ENCODE assay signal across 7 mouse cellular contexts in the genomic region with DNA sequence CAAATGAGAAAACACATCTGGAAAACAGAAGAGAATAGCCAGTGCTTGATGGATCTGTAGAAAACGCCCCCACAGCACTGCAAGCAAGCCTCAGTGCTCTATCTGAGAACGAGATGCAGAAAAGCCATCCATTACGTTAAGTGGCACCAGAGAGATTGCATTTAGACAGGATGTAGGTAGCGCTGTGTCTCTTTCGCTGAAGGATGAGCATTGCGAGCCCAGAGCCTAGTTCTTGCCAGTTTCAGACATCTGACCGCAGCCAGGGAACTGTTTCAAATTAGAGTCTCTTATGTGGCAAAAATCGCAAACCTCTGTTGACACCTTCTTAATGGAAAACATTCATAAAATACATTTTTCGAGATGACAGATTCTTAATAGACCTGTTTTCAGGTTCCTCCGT. TPM values are rescaled to one million over a fixed set of nuclear protein-coding genes. Genes with fewer than 3 reads are reported as not detected.
DNase-seq lines count a peak whose midpoint lies in the region; ATAC-seq and TF ChIP-seq lines count a peak whose summit lies in the region.

No protein-coding gene starts in this region.

- H3K4me3 ChIP-seq in left cerebral cortex, adult 2 months = peak overlapping the region; percentile 84
- H3K4me3 ChIP-seq in bone marrow, adult 2 months (replicated peaks; ENCODE audit: control insufficient read depth, low read depth, low read length) = peak overlapping the region; percentile 10
- H3K4me3 ChIP-seq in forebrain, embryonic 16.5 days (replicated peaks; ENCODE audit: low read length) = peak overlapping the region; percentile 71
- peak overlapping the region; percentile 87 for H3K4me3 ChIP-seq in midbrain, postnatal 0 days (ENCODE audit: low read depth, low read length)

- no peak for ATAC-seq in forebrain, embryonic 16.5 days
- ATAC-seq in midbrain, postnatal 0 days (ENCODE audit: low FRiP score) = no peak

- no peaks in the 10 kb centered on the region for H3K9me3 ChIP-seq in forebrain, embryonic 16.5 days (ENCODE audit: control insufficient read depth, low read length)
- no peaks in the 10 kb centered on the region for H3K9me3 ChIP-seq in midbrain, postnatal 0 days (ENCODE audit: low read length)

- peak in 1 of 2 experiments; percentile 20 for DNase-seq in left cerebral cortex, adult 2 months (ENCODE audit: extremely low spot score in 1 of 2, low spot score in 2 of 2)
- no peak for DNase-seq in left cerebral cortex, postnatal 4 days
- peak; percentile 13 to 43 for DNase-seq in kidney, postnatal 4 days
- DNase-seq in midbrain, postnatal 0 days (ENCODE audit: low spot score) = peak; percentile 51
- DNase-seq in urinary bladder, postnatal 36 days (ENCODE audit: low spot score in 2 of 2) = no peak

- WGBS in bone marrow, adult 2 months = 30% methylated on average over 10 of the region's 10 CpGs
- WGBS in forebrain, embryonic 16.5 days = 14% methylated on average over 10 of the region's 10 CpGs
- WGBS in midbrain, postnatal 0 days = 8% methylated on average over 10 of the region's 10 CpGs

- H3K27ac ChIP-seq in left cerebral cortex, adult 2 months = peak overlapping the region; percentile 94
- H3K27ac ChIP-seq in bone marrow, adult 2 months (ENCODE audit: control insufficient read depth, insufficient read depth, low read depth, low read length, poor library complexity) = no peak overlapping the region
- no peak overlapping the region; the same call in 1 of the 2 replicates for H3K27ac ChIP-seq in forebrain, embryonic 16.5 days (ENCODE audit: low read length)
- peak overlapping the region; percentile 38; the same call in 1 of the 2 replicates for H3K27ac ChIP-seq in midbrain, postnatal 0 days (ENCODE audit: low read depth, low read length)

- H3K36me3 ChIP-seq in forebrain, embryonic 16.5 days (ENCODE audit: control insufficient read depth, insufficient read depth) = no peaks in the 10 kb centered on the region
- H3K36me3 ChIP-seq in midbrain, postnatal 0 days (ENCODE audit: insufficient read depth, low read length) = no peaks in the 10 kb centered on the region

- TF ChIP-seq POLR2A in bone marrow, adult 2 months (IDR thresholded peaks at IDR 0.05; ENCODE audit: borderline replicate concordance, control insufficient read depth, low read depth, low read length) = no peak

- TF ChIP-seq CTCF in left cerebral cortex, adult 2 months (IDR thresholded peaks at IDR 0.05) = no peak
- no peak for TF ChIP-seq CTCF in bone marrow, adult 2 months (IDR thresholded peaks at IDR 0.05; ENCODE audit: control insufficient read depth, insufficient read depth, low read length)
- TF ChIP-seq CTCF in midbrain, postnatal 0 days (IDR thresholded peaks at IDR 0.05) = no peak

- intact Hi-C loops in left cerebral cortex, adult 2 months (cut with DNase I) = loop anchor here (5.0 kb wide), 3 partner anchors 134 to 364 kb away; no protein-coding TSS in a partner anchor
- intact Hi-C loops in left cerebral cortex, postnatal 4 days (cut with DNase I) = loop anchor here (5.0 to 10.0 kb wide), 2 partner anchors 229 to 256 kb away; no protein-coding TSS in a partner anchor

- H3K4me1 ChIP-seq in bone marrow, adult 2 months (ENCODE audit: control insufficient read depth, insufficient read depth, low read length) = no peaks in the 10 kb centered on the region; the same call in 1 of the 2 replicates
- H3K4me1 ChIP-seq in forebrain, embryonic 16.5 days (replicated peaks; ENCODE audit: control insufficient read depth, insufficient read depth, low read length) = peaks cover 32% of the 10 kb centered on the region
- peaks cover 12% of the 10 kb centered on the region; the same call in 1 of the 2 replicates for H3K4me1 ChIP-seq in midbrain, postnatal 0 days (ENCODE audit: insufficient read depth, low read length)

- no peaks in the 10 kb centered on the region for H3K27me3 ChIP-seq in forebrain, embryonic 16.5 days (replicated peaks; ENCODE audit: control insufficient read depth, insufficient read depth, low read length)
- no peaks in the 10 kb centered on the region for H3K27me3 ChIP-seq in midbrain, postnatal 0 days (ENCODE audit: insufficient read depth, low read length)

- H3K9ac ChIP-seq in forebrain, embryonic 16.5 days (replicated peaks; ENCODE audit: low read depth, low read length) = peak overlapping the region; percentile 97
- peak overlapping the region; percentile 70 for H3K9ac ChIP-seq in midbrain, postnatal 0 days (replicated peaks; ENCODE audit: low read length, poor library complexity, severe bottlenecking)

- peak overlapping the region; percentile 68 for H3K4me2 ChIP-seq in forebrain, embryonic 16.5 days (ENCODE audit: low read length)
- peak overlapping the region; percentile 91 for H3K4me2 ChIP-seq in midbrain, postnatal 0 days (ENCODE audit: low read depth, low read length, poor library complexity, severe bottlenecking)

RNA-seq across cellular contexts. Expression of a gene that starts 1.1 kb away (rescaled TPM):
- total RNA-seq in left cerebral cortex, adult 2 months (2021) = 10 to 100 TPM; 83.7 to 88.0 TPM
- total RNA-seq in left cerebral cortex, postnatal 4 days (2021) = 10 to 100 TPM; 77.0 to 84.6 TPM
- 2.8 and 8.4 TPM in 2 replicates for polyA plus RNA-seq in bone marrow, adult 2 months (2011; ENCODE audit: insufficient read depth, insufficient read length, low replicate concordance, missing spikeins)
- polyA plus RNA-seq in forebrain, embryonic 16.5 days (2015; fragmentation: Nextera tagmentation; extraction: Ambion mirVana) = 23.2 and 24.2 TPM in 2 replicates
- 72.7 and 74.1 TPM in 2 replicates for total RNA-seq in midbrain, postnatal 0 days (2014; rRNA removed)
- 12.2 and 14.9 TPM in 2 replicates for polyA plus RNA-seq in midbrain, postnatal 0 days (2015; fragmentation: Nextera tagmentation; extraction: Ambion mirVana)

Comparison
In these comparisons a context has a peak if more than half of its experiments do, and no peak if none do; other contexts are left out.
1. DNase-seq: peak in kidney, postnatal 4 days (2 of 2) and midbrain, postnatal 0 days (single experiment); none in left cerebral cortex, postnatal 4 days (single experiment) and urinary bladder, postnatal 36 days (0 of 2).
2. H3K27ac ChIP-seq: peak in left cerebral cortex, adult 2 months (single experiment) and midbrain, postnatal 0 days (single experiment); none in bone marrow, adult 2 months (single experiment) and forebrain, embryonic 16.5 days (single experiment).
3. H3K4me3 ChIP-seq: peak in every context shown above with its lines; median percentile 87 in midbrain, postnatal 0 days; 84 in left cerebral cortex, adult 2 months; 71 in forebrain, embryonic 16.5 days; 10 in bone marrow, adult 2 months.